Mouse (Mus musculus): ENCODE data around the gene Phactr3. TPM values are rescaled to one million over a fixed set of nuclear protein-coding genes. Genes with fewer than 3 reads are reported as not detected.

Gene Phactr3
- total RNA-seq, 4 experiments from 2014 or later = 0.24 to 0.31 TPM; not detected in 2

DNA sequence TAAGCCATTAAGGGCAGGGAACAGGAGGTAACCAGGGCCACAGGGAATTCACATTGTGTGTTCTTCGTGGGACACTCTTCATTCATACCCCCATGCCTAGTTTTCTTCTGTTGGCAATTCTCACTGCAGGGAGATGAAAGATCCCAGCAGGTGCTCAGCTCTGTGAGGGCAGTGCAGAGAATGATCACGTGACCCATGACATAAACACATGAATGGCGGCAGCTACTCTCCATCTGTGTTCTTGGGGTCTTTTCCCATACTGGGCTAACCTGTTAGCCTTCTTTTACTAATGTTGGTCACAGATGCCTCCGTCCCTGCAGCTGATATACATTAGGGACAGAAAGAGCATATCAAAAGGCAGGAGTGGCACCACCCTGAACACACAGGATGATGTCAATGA lies 16.9 kb downstream of the Phactr3 start:
- no peak for DNase-seq (ENCODE audit: low spot score in 2 of 2)

DNA sequence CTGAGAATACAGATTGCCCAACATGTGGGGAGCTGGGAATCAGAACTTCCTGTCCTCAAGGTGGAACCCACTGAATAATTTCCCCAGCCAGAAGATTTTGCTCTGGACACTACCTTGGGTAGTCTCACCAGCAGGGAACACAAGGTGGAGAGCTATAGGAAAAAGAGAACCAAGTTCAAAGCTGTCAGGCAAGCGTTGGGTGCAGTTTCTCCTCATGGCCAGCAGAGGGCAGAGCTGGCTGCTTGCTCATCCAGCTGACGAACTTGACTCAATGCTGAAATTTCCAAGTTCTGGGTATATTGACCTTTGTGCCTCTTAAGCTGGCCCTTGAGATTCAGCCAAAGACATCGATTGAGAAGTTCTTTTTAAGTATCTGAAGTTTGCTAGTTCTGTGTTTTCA lies 18.7 kb downstream of the Phactr3 start:
- no peak for DNase-seq (ENCODE audit: low spot score in 2 of 2)

DNA sequence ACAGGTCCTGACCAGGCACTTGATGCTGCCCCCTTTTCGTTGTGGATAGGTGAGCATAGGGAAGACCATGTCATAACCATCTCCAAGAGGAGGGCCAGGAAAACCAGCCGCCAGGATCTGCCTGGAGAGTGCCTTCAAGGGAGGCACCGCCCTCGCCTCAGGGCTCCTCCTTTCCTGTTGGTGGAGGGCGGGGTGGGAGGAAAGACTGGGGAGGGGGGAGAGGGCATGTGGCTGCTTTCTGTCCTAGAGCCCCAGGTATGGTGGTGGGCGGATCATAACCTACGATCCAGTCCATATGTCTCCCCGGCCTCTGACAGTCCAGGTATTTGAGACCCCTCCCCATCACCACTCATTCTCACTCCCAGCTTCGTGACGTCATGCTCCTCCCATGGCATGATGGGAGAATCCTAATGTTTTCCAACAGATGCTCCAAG lies 22.7 kb downstream of the Phactr3 start:
- DNase-seq (ENCODE audit: low spot score in 2 of 2) = no peak

DNA sequence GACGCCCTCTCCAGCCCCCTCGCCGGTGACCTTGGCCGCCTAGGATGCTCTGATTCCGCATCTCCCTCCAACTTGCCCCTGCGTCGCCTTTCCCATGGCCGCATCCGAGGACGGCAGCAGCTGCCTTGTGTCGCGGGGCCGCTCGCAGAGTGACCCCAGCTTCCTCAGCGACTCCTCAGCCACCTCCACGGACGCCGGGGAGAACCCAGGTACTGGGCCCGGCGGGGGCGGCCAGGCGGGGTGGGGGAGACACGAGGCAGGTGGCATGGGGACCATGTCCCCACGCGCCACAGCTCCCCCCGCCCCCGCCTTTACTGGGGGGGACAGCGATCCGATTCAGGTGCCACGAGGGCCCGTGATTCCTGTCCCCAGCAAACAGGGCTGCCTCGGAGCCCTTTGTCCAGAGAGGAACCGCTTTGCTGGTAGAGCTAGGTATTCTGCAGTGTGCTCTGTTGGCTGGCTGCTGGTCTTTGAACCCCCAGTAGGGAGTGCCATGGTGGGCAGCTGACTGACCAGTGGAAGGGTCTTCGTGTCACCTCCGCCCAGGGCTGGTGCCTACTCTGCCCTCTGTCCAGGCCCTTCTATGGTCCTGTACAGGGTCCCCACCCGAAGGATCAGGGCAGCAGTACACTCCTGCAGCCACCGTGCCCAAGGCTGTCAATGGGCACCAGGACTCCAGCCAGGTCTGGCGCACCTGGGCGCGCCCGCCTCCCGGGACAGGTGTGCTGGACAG lies 23.7 kb downstream of the Phactr3 start:
- DNase-seq (ENCODE audit: low spot score in 2 of 2) = no peak

DNA sequence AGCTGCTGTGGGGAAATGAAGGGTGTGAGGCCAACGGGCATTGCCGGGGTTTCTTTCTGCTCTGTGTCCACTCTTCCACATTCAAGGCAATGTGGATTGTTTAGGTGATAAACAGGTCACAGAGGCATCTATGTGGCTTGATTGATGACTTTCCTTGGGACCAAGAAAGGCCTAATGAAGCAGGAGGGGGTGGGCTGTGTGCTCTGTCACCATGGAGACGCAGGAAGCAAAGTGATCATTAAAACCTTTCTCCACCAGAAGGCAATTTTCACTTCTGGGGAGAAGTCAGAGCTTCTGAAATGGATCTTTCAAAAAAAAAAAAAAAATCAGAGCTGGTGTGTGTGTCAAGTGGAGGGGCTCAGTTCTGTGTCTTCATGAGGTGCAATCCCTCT lies 24.2 kb downstream of the Phactr3 start:
- DNase-seq (ENCODE audit: low spot score in 2 of 2) = no peak

DNA sequence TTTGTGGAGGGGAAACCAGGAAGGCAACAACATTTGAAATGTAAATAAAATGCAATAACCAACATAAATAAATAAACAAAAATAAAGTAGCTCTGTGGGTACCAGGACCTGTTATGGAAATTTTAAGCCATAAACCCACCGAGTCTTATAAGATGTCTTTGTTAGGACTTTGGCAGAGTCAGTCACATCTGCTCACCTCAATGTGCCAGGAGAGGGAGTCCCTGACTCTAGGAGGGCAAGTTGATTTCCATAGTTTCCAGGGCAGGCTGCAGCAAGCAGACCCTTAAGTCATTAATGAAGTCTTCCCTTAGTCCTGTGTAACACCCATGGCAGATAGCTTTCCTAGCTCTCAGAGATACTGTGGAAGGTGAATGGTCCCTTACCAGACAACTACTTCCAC lies 25.1 kb downstream of the Phactr3 start:
- DNase-seq (ENCODE audit: low spot score in 2 of 2) = no peak

DNA sequence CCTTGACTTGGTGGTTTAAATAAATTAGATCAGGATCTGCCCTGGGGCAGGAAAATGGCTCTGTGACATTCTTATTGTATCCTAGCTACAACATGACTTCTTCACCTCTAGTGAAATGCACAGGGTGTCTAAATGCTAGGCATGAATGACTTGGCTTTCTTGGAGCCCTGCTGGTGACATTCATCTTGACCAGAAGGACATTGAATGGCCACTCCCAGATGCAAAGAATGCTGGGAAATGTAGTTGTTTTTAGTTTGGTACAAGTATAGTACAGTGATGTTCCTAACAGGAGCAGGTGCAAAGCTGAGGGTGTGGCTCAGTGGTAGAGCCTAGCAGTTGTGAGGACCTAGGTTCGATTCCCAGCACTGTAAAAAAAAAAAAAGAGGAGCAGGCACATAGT lies 30.5 kb downstream of the Phactr3 start:
- no peak for DNase-seq (ENCODE audit: low spot score in 2 of 2)

DNA sequence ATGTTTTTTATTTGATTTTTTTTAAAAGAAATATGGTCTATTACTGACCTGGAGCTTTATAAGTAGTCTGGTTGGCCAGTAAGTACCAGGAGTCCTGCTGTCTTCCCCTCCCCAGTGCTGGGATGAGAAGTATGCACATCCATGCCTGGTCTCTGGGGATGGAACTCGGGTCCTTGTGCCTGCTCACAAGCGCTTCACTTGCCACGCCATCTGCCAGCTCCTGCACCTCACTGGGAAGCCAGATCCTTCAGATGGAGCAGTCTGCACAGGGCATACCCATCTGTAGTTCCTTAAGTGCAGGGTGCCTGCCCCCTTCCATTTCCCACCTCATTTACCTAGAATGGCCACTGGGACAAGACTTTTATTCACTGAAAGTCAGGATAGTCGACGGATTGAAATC lies 31.9 kb downstream of the Phactr3 start:
- no peak for DNase-seq (ENCODE audit: low spot score in 2 of 2)

DNA sequence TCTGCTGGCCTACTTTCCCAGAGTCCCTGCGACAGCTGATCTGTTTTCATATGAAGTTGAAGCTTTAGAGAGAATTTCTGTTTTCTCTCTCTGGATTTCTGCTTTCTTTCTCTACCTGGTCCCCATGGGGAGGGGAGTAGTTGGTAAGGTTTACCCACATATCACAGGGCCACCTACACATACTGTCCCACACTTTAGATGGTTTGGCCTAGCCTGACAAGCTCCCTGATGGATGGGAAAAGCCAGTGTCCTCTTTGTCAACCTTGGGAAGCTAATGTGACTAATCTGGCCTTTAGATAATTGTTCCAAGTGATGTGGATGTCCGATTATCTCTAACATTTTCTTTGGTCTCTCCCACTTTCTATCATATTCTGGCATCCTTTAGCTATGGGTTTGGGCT lies 34.8 kb downstream of the Phactr3 start:
- no peak for DNase-seq (ENCODE audit: low spot score in 2 of 2)

DNA sequence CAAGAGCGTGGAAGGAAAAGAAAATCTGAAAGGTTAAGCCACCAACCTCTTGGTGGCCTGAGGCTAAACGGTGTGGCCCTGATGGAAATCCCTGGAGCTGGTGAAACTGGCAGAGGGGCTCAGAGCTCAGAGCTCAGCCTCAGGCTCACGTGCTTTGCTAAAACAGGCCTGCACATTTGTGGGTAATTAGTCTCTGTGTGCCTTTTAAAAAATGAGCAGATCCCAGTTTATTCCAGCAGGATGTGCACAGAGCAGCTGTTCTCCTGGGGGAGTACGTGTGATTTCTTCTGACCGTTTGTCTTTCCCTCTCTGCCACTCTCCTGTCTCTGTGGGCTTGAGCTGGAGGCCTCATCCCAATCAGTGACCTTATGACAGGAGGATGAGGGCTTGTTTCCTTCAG lies 35.4 kb downstream of the Phactr3 start:
- no peak for DNase-seq (ENCODE audit: low spot score in 2 of 2)

DNA sequence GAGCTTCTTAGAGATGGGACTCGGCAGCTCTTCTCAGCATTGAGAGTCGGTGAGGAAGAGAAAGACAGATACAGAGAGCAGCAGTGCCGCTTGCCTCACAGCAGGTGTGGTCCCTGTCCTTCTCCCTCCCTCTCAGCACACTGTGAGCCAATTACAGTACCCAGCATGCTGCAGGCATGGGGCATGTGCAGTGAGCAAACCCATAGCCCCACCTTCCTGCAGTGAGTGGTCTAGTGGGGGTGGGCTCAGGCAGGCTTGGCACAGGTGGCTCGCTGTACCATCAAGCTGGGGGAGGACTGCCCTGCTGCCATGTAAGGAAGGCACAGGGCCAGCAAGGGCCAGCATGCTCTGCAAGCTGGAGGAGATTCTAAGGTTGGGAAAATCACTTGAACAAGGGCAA lies 35.8 kb downstream of the Phactr3 start:
- no peak for DNase-seq (ENCODE audit: low spot score in 2 of 2)

DNA sequence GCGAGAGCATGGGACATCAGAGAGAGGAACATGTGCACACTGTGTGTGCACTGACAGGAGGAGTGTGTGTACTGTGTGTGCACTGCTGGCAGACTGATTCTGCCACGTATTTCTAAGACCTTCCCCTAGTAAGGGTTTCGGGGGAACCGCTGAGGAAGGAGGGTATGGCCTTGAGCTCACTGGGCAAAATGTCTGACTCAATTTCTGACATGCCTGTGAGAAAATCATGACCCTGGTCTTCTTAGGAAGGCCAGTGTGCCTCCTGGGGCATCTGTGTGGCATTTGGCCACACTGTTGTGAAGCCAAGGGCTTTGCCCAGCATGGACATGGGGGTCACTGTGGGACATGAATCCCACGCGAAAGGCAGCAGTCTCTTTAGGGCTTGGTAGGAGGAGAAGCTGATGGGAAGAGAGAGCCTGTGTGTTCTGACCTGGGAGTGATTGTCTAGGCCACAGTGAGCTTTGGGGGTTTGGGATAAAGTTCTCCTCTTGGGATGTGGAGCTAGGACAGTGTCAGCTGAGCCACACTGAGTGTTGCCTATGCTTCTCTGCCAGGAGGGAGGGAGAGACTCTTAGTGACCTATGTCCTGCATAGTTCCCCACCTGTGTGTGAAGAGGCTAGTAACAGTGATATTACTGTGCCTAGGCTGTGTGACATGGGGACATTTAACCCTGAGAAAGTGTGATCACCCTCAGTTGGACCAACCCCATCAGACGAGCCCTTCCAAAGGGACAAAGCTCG lies 36.6 kb downstream of the Phactr3 start:
- DNase-seq (ENCODE audit: low spot score in 2 of 2) = no peak

DNA sequence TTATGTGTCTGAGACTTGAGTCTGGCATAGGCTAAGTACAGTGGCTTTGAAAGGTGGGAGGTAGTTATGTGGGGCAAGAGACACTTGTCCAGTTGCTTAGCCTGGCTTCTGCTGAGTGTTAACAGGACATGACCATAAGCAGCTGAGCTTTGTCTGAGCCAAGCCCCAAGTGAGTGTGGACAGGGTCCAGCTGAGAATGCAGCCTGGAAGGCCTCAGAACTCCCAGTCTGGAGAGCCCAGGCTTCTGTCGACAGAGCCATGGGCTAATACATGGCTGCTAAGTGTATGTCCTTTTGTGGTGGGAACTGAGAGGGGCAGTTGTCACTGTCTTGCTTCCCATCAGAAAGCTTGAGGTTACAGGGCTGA lies 37.1 kb downstream of the Phactr3 start:
- no peak for DNase-seq (ENCODE audit: low spot score in 2 of 2)

DNA sequence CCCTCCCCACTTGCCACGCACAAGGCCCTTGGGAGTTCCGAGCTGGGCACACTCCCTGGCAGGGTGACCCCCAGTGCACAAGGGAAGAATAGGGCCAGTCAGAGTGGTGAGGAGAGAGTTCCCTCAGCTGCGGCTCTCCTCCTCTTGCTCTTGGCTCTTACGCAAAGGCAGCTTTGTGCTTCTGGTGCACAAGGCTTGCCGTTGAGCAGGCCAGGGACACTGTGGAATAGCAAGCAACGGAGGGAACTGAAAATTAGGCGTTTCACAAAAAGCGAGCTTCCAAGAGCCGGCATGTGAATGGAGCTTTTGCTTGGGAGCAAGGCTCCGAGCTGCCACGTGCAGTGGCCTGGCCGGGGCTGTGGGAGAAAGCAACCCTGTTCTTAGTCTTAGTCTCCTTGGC lies 40.2 kb downstream of the Phactr3 start:
- DNase-seq (ENCODE audit: low spot score in 2 of 2) = no peak

DNA sequence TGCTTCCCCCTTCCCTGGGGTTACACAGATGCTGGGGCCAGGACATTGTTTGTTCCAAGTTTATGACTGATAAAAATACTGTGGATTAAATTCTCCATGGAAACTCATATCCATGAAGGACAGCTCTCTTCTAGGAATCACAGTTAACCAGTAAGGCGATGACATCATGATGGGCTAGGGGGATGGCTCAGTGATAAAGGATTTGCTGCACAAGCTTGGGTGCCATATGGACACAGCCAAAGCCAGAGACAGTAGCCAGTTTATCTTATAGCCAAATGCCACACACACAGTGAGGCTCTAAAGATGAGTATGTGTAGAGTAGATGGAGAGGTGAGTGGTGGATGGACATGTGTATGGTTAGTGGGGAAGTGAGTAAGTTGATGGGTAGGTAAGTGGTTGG lies 45.2 kb downstream of the Phactr3 start:
- DNase-seq (ENCODE audit: low spot score in 2 of 2) = no peak

DNA sequence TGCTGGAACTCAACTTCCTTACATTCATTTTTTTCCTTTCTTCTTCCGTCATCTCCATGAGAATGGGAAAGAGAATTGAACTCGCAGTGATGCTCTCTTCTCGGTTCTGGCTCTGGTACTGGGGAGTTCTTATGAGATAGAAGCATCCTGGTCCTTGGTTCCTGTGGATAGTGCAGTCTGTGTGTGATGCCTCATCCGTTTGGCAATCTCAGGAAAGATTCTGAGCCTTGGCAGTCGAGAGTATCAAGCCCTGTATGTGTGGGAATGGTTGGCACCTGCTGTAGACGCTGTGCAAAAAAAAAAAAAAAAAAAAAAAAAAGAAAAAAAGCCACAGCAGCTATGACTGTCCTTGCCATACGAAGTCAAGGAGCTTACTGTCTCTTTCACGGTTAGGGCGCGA lies 47.2 kb downstream of the Phactr3 start:
- no peak for DNase-seq (ENCODE audit: low spot score in 2 of 2)

DNA sequence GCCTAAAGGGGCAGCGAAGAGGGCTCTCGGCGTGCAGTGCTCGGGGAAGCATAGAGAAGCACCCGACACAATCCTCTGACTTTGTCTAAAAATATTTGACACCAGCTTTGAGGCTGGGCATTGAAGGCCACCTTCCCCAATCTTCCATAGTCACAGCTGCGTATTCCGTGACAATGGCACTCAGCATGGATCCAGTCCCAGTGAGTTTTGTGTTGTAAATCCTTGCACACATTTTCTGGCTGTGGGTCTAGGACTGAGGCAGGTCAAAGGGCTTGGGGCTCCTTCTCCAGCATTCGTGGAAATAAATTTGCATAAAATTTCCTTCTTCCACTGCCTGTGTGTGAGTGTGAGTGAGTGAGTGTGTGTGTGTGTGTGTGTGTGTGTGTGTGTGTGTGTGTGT lies 51.2 kb downstream of the Phactr3 start:
- no peak for DNase-seq (ENCODE audit: low spot score in 2 of 2)

DNA sequence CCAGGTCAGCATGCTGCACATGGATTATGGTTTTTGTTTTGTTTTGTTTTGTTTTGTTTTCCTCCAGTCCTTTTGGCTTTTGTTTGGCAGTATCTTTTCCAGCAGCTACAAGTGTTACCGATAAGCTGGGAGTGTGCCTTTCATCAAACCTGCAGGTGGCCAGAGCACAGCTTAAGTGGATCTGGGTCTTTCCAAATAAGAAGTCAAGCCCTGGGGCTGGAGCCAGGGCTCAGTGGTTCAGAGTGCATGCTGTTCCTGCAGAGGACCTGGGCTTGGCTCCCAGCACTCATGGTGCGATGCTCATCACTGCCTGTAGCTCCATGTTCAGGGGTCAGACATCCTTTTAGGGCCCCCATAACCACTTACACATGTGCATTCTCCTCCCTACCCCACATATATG lies 55.2 kb downstream of the Phactr3 start:
- no peak for DNase-seq (ENCODE audit: low spot score in 2 of 2)

DNA sequence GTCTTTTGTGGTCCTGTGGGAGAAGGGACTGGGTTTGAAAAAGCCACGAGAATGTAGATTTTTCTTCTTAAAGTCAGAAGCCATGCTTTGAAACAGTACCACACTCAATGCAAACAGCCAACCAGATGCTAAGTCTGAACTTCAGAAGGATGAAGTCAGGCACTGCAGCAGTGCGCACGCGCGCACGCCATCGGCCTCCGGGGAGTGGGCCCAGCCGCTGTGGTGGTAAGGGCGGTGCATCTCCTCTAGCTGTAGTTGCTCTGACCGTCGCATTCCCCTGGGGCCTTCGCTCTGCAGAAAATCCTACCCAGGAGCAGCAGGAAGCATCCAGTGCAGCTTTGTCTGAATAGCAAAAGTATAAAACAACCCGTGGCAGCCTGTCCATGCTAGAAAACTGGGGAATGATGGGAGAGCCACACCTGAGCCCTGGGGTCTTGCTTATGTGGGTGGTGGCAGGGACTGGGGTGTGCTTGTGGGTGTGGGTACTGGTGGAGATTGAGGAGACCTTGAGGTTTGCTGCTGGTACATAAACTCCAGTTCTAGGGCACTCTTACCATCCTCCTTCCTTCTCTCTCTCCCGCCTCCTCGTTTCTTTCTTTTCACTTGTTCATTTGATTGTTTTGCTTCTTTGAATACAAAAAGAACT lies 56.6 kb downstream of the Phactr3 start:
- no peak for DNase-seq (ENCODE audit: low spot score in 2 of 2)

DNA sequence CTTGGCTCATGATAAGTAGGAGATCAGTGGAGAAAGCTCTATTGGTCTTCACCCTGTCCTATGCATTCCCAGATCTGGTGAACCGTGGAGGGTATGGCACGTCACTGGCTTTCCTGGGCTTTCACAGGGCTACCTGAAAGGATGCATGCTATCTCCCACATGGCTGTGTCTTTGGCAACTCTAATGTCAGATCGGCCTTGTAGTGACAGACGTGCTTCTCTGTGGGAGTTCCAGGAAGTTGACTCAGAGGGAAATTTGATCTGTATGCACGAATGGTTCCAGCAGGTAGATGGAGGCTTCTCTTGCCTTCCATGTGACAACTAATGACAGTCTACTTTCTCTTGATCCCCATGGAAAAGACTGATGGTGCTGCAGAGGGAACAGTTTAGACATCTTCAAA lies 65.5 kb downstream of the Phactr3 start:
- DNase-seq (ENCODE audit: low spot score in 2 of 2) = no peak

DNA sequence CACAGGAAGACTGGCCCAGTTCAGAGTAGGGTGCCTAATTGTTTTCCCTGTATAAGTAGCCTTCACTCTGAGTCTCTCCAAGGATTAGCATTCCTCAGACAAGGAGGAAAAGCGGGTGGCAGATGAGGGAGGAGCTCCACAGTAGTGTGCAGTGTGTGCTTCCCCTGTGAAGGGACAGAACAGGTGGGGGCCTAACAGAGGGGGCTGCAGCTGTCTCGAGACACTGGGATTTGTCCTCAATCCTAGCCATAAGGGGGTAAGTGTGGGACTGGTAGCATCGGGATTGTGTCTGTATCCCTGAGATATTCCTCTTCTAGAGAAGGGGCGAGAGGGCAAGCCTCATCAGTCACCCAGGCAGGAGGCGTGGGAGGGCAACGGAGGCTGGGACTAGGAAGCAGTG lies 66.1 kb downstream of the Phactr3 start:
- DNase-seq (ENCODE audit: low spot score in 2 of 2) = no peak

DNA sequence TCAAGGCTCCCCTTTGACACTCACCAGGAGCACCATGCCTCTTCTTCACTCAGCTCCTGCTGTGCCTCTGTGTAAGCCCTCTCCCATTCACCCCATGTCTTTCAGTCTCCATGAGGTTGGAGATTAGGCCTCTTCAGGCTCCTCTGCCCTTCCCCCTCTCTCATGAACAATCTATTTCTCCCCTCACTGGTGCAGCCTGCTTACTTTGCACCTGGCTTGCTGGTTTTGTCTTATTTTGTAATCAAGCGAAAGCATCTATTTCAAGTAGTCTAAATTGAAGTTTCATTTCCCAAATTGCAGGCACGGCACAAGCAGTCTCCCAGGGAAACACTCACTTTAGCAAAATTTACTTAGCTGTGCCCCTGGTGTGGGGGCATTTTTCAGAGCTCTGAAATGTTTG lies 70.2 kb downstream of the Phactr3 start:
- DNase-seq (ENCODE audit: low spot score in 2 of 2) = no peak

DNA sequence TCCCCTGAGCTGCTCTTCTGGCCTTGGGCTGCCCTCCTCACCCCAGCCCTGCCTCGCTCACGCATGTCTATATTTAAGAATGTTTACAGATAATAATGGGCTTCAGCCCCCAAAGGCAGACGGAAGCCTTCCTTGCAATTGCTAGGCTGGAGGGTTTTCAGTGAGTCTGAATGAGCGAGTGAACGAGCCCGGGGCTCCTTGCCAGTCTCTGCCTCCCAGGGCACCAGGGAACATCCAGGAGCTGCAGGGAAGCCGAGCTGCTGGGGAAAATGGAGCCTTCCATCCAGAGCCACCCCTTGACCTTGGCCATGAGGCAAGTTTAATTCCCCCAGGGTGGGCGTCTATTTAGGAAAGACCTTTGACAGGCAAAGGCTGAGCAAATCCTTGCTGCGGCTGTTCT lies 74.1 kb downstream of the Phactr3 start:
- DNase-seq (ENCODE audit: low spot score in 2 of 2) = no peak

Measured in gastrocnemius, adult 8-10 months (tissue).